Mouse (Mus musculus) frontal cortex, postnatal 10 days (tissue): ENCODE results near the gene Gm21854.
"Not testable (repeated sequence)": the region's sequence is repeated elsewhere in the genome, so short reads cannot be mapped to it uniquely, and the experiment has no call there.

Experiments
- DNase-seq, 2 experiments: peaks; one replicate each; pipeline ENCODE4 v3.0.0; 2022; ENCODE audit warnings: low spot score in 2 of 2, mixed read lengths in 1 of 2

Gm21854 gene

GRCm38 (mm10) chrY:5656686-5657085 is at the start of gene Gm21854:
TSS of gene Gm21854 (plus strand) at chrY:5656986.
- DNase-seq, result not testable (repeated sequence)
